Mouse (Mus musculus): Measurements from ENCODE around the gene Lenep.

The Lenep gene

DNA sequence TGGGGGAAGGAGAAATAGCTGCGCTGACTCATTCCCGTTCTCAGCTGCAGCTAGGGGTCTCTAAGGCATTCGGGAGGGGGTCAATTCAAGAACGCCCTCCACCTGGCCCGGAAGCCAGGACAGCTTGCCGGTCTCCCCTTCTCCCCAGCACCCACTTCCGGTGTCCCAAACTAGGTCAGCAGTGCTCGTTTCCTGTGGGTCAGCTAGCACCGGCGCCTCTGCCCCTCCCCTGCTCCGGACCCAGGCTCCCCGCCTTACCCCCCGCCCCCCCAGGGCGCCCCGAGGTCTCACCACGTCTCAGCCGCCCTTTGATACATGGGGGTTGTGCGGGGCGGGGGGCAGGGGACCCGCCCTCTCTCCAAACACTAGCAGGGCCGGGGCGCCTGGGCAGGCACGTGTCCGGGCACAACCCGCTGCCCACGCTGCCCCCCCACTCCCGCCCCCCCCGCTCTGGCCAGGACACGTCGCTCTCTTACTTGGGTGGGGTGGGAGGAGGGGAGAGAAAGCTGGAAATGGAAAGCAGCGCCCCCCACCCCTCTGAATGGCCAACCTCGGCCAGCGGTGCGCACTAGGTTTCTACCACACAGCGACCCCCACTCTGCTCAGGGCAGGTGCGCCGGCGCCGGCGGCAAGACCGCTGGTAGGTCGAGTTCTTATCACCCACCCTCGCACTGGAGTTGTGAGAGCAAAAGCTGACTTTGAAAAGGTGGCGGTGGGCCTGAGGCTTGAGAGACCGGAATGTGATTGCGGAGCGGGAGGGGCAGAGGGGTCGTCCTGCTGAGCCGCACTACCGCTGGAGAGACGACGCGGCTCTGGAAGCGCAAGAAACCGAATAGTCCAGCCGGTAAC, 10.7 kb downstream of the Lenep start:
- DNase-seq (ENCODE audit: low spot score) = peak; percentile 86

DNA sequence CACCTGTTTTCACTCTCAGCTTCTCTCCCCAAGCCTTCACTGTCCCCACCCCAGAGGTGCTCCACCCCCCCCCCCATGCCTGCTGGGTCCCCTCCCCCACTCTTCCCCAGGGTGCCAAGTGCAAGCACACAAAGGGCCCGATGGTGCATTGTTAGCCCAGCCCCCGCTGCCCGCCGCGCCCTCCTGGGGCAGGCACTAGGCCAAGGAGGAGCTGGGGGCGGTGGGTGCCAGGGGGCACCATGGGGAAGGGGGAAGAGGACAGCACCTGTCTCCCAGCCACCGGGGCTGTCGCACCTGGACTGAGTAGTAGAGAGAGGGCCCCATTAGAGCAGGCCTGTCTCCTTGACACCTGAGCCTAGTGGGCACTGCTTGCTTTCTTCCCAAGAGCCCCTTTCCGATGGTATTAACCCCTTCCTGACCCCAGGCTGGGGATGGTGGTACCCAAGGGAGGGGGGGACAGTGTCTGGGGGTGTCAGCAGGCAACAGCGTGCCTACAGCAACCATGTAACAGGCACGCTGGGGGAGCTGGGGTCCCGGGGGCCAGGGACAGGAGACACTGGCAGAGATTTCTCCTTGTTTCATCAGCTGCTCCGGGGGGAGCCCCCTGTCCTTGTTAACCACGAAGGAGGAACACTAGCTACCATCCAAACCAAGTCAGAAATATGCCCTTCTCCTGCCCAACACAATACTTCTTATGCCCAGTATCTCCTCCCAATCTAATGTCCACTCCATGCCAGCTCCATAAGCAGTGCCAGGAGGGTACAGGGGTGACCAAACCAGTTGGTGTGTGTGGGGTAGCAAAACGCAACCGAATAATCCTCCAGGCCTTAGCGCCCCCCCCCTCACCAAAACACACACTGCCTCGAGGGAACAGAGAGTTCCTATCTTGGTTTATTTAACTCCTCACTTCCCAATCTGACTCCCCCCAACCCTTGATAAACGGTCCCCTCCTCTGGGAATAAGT, 11.6 kb downstream of the Lenep start:
- DNase-seq (ENCODE audit: low spot score) = peak; percentile 91

DNA sequence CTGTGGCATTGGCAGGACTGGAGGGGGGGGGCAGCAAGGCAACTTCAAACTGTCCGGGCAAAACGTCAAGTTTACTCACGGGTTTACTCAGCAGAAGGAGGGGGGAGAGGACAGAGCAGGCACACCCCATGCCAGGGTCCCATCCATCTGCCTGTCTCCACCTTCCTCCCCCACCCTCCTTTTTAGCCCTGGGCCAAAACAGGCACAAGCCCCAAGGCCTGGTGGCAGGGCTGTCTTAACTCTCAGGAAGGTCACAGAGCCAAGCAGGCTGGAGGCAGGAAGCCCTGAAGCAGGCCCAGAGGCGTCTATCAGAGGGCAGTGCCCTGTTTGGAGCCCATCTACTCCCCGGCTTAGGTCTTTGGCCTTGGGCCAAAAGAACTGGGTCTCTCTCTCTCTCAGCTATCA, 12.5 kb downstream of the Lenep start:
- DNase-seq (ENCODE audit: low spot score) = peak; percentile 85

DNA sequence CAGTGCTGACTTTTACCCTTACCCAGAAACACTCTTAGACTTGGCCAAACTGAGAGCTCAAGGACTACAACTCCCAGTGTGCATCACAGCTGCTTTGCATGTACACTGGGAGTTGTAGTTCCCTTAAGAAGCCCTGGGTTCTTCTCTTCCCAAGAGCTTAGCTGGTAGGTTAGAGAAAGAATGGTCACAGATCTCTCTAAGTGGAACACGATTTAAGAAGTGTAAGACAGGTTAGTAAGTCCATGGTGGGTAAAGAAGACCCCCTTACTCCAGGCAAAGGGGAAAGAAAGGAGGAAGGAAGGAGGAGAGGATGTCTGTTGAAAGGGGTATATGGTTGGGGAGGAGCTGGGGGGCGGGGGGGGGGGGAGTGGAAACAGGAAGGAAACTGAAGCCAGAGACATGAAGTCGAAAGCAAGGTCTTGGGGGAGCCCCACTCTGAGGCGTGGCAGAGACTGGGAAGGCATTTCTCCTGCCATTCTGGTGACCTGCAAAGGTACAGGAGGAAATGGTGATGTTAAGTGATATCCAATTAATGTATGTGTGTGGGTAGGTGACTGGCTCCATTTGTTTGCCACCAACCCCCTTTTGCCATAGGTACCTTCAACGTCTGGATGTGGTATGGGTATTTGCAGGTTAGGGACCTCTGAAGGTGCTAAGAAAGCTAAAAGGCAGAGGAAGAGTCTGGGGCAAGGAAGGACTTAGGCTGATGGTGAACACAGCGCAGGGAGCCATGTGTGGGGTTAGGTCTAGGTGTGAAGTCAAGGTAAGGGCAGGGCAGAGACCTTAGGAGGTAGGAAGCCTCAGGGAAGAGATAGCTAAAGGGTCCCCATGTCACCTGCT, 13.5 kb downstream of the Lenep start:
- peak; percentile 62 for DNase-seq (ENCODE audit: low spot score)

DNA sequence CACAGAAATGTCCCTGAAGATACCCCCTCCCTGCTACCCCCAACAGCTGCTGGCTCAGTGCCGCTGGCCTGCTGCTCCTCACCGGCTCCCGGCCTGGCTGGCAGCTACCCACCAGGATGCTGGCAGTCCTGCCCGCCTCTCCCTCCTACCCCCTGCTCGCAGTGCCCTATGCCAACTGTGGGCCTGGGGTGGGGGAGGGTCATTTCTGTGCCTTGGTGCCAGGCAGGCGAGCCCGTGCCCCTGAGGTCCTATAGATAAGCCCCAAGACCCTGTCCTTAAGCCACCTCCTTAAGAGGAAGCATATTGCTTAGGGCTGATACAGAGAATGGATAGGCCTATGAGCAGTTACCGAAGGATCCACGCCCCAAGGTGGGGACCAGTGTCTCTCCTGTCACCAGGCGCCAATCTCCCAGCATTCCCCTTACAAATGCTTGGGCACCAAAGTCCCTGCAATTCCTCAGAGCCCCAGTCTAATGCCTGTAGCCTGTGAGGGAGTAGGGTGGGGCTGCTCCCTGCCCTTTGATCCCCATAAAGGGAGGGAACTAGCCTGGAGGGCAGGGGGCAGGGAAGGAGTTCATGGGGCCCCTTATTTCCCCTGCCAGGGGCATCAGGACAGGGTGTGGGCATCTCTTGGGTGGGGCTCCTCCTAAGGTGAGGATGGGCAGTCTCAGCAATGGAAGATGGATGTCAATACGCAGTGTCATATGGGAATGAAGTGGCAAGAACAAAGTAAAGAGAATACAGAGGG, 14.3 kb downstream of the Lenep start:
- peak; percentile 64 for DNase-seq (ENCODE audit: low spot score)

DNA sequence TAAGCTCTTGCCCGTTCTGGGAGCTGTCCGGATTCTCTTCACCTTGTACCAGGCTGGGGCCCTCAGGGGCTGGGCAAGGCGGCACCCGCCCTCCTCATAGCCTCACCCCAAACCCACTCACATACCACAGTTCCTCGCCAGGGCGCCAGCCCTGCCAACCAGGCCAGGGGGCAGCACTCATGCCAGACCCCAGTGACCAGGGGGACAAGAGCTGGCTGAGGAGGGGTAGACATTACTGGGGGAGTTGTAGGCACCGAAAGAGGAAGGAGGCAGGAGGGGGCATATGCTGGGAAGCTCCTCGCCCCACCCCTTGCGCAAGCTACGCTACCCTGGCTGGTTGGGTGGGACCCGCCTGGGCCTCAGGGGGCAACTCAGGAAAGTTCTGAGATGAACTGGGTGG, 15.0 kb downstream of the Lenep start:
- DNase-seq (ENCODE audit: low spot score) = no peak

DNA sequence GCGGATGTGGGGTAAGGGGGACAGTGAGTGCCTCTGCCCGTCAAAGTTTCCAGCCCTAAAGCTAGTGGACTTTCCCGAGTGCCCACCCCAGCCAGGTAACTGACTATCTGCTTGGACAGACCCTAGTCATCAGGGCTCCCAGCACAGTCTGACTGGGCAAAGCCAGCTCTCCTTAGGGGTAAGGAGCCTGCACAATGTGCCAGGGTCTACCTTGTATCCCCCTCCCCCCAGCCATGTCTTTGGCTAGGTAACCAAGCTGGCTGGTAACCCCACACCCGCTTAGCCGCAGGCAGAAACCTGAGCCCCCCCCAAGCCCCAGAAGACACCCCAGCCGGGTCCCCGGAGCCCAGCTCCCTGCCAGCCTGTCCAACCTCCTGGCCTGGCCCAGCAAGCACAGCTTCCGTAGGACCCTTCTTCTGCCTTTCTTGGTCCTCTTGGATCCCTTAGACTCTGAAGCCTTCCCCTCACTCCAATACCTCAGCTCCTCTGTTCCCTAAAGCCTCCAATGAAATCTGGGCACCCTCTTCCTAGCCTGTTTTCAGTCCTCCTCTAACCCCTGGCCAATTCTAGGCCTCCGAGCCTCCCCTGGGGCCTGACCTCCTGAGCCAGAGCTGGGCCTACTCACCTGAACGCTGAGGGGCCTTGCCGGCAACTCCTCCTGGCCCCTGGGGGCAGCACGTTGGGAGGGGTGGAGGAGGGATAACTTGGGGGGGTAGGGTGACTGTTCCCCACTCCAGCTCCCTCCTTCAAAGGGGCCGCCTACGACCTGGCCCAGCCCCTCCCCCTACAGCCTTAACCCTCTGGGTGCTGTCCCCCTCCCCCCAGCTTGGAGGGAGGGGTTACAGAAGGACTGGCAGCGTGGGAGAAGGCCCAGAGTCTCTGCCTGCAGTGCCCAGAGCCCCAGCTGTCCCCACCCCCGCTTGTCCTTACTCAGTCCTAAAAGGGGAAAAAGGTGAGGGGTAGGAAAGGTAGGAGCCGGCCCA, 15.9 kb downstream of the Lenep start:
- DNase-seq (ENCODE audit: low spot score) = no peak

DNA sequence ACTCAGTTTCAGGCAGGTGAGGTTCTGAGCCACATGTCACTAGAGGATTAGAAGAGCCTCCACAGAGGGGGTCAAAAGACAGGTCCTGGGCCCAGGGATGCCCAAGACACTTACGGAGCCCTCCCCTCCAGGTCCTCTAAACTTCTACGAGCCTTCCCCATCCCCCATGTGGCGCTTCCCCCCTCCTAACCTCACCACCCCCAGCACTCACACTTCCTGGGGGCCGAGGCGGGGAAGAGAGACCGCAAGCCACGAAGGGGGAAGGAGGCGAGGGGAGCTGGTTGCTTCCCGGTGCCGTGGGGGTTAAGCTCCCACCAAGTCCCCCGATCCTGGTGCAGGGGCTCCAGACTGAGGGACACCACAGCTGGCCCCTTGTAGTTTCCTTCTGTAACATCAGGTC, 17.1 kb downstream of the Lenep start:
- DNase-seq (ENCODE audit: low spot score) = no peak

DNA sequence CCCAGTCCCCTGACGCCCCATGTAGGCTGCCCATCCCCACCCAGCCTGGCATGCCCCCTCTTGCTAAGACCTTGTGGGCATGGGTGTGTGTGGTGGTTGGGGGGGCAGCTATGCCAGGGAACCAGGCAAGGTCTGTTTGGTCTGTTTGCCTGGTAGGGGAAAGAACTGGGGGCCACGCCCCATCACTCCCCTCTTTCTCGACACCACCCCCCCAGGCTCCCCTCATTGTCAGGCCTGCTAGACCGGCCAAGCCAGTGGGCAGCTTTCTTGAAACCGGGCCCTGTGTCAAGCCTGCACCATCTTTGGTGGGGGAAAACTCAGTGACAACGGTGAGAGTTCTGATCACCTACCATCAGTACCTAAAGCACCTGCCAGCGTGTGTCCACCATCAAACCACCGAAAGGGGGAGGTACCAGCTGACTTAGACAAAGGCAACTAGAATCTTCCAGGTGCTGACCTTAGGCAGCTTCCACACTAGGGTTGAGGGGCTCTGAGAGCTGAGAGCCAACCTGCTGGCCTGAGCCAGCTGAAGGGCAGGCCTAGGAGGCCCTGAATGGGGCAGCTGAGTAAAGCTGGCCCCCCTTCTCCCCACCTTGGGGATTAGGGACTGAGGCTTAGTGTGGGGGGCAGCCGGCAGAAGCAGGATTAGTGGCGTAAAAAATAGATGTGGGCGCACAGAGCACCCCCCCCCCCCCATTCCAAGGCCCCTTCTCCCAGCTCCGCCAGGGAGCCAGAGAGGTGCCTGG, 18.1 kb downstream of the Lenep start:
- no peak for DNase-seq (ENCODE audit: low spot score)

DNA sequence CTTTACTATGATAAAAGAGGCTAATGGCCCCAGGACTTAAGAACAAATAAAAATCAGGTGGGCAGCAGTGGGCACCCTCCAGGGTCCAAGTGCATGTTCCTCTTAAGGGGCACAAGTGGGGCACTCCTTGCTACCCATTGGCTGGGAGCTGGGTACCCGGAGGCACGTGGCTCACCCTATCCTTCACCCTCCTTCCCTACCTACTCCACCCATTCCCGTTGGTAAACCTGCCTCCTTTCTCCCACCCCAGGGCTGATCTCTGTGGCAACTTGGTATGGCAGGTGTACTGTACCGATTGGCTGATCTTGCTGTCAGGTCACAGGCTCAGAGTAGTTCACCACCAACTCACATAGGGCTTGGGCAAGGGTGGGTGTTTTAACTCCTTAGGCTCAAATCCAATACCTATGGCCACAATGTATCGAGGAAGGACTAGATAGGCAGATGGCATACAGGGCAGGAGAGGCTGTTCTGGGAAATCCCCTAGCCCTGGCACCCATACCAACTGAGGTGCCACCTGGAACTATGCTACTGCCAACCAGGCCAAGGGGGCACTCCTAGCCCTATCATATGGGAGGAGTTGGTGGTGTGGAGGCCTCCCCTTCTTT, 18.8 kb downstream of the Lenep start:
- DNase-seq (ENCODE audit: low spot score) = no peak

DNA sequence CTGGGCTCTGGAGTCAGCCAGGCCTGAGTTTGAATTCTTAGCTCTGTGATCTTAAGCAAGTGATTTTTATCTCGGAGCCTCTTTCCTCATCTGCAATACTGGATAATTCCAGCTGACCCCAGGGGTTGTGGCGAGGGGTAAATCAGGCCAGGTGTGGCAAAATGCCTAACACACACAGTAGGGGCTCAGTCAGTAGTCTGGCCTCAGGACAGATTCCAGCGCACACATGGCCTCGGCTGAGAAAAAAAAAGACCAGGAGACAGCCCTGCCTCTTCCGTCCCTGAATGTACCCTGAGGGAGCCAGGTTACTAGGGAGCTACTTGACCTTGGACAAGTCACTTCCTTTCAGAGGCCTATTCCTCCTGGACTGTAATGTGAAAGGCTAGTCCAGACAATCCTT, 19.6 kb downstream of the Lenep start:
- DNase-seq (ENCODE audit: low spot score) = no peak

DNA sequence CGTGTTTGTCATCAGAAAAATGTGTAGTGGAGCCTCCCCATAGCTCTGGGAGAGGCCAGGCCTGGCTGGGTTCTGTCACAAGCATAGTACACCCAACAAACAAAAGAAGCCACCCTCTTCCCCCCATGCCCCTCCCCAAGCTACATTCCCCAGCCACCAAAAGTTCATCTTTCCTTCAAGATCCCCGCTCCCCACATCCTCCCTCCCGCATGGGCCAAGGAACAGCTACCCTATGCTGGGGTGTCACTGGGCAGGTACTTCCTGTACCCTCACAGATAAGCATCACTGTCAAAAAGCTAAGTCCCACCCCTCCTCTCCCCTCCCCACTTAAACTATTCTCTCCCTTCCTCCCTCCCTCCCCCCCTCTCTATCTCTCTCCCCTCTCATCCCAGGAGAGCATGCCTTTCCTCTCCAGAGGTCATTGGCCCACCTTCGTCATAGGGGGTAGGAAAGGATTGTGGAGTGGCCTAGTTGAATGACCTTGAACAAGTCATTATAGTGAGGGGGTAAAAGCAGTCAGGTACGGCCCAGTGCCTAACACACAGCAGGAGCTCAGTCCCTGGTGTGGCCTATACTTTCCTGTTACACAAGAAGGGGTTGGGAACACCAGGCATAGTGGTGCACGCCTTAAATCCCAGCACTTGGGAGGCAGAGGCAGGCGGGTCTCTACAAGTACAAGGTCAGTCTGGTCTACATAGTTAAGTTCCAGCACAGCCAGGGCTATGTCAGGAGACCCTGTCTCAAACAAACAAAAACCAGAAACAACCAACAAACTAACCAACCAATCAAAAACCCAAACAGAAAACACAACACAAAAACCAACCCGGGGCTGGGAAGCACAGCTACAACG, 20.3 kb downstream of the Lenep start:
- no peak for DNase-seq (ENCODE audit: low spot score)

DNA sequence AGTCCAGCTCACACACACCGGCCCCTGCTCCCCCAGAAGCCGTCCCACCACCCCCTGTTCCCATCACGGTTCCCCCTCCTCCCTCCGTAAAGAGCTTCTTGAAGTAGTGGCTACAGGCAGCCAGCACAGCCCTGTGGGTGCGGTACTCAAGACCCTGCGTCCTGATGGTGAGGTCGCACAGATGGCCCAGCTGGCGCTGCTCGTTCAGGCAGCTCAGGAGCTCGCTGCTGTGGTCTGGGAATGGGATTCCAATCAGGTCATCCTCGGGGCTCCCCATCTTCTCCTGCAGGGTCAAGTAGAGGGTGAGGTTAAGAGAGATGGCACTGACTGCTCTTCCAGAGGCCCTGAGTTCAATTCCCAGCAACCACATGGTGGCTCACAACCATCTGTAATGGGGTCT, 21.4 kb downstream of the Lenep start:
- no peak for DNase-seq (ENCODE audit: low spot score)

DNA sequence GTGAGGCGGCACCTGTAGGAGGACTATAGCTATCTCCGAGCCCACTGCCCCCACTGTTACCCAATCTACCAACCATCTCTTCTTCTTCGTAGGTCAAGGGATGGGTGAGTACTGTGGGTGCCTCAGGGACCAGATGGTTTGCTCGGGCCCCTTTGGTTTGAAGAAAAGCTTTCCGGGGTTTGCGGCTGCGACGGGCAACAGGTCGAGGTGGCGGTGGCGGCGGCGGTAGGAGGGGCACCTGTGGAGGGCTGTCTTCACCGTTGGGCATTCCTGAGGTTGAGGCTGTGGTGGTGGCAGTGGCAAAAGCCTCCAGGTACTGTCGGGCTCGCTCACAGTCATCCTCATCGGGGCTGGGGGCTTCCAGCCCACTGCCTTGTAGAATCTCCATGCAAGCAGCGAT, 21.9 kb downstream of the Lenep start:
- DNase-seq (ENCODE audit: low spot score) = no peak

DNA sequence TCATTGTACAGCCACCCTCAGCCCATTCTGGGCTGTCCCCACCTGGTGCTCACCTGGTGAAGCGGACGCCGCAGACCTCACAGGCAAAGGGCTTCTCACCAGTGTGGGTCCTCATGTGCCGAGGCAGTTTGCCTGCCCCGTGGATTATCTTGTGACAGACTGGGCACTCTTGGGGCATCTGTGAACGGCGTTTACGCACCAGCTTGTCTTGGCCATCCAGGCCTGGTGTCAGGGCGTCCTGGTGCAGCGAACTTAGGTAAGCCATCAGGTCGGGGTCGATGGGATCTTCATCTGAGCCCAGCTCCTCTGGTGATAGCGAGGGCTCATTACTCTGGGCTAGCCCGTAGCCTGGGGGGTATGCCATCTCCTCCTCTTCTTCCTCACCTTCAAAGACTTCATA, 22.3 kb downstream of the Lenep start:
- DNase-seq (ENCODE audit: low spot score) = no peak

DNA sequence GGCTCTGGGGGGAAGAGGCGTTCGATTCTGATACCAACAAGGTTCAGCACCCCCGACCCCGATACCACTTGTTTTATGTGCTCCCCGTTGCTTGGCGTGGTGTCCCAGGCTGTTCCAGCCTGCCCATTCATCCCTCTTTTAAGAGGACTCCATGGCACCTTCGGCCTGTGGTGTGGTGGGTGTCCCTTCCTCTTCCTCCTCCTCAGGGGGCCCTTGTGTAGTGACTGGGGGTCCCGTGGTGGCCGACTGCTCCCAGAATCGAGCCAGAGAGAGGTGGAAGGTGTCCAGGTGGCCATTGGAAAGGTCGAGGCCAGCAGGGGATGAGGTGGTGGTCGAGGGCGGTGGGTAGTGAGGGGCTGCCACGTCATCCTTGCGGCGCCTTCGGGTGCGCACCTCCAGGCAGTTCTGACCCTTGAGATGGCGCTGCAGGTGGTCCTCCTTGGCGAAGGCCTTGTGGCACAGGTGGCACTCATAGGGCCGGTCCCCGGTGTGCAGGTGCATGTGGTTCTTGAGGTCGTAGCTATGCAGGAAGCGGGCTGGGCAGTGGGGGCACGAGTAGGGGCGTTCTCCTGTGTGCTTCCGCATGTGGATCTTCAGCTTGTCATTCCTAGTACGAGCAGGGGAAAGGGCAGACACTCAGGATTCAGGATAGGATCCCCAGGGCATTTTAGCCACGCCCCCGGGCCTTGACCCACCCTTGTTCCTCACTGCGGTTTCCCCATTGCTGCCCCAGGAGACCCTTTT, 23.0 kb downstream of the Lenep start:
- DNase-seq (ENCODE audit: low spot score) = no peak

DNA sequence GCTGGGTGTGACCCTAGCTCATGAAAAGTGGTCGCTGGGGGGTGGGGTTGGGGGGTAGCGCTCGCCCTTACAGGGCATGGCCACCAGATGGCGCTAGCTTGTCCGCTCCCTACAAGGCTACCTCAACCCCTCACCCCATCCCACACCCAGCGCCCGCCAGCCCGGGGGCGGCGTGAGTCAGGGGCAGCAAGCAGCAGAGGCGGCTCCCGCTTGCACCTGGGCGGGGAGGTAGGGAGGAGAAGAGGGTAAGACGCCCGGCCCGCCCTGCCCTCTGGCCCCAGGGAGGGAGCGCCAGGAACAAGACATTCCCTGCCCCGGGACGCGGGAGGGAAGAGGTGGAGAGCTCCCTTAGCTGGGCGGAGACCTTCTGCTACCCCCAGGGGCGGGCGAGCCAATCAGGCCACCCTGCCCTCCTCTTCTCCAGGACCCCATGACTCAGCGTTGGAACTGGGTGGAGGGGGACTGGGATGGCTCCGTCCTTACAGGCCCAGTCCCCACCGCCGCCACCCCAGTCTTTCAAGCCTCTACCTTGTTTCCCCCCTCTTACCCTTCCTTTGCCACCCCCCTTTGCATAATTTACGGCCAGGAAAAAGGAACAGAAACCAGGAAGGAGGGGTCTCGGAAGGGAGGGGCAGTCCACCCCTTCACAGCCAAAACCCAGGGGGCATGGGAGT, 24.1 kb downstream of the Lenep start:
- DNase-seq (ENCODE audit: low spot score) = peak; percentile 77

Data from adipocyte (in vitro differentiated cells).